Mouse (Mus musculus) heart, adult 2 months (tissue): Measurements from ENCODE around the gene Ghr. TPM values are rescaled to one million over a fixed set of nuclear protein-coding genes. Genes with fewer than 3 reads are reported as not detected.

Experiments used
- DNase-seq, 2 experiments: peaks; one replicate each; pipeline ENCODE4 v3.0.0; 2021
- H3K27ac ChIP-seq: fragments of 200-600 bp; 2 replicates; pipeline ENCODE4 v1.8.1; 2022
- H3K27me3 ChIP-seq: fragments of 200-500 bp; 2 replicates; pipeline ENCODE4 v1.6.1; 2012; ENCODE audit warnings: mild to moderate bottlenecking, low read length, inconsistent platforms, mixed read lengths; ENCODE audit not compliant: control insufficient read depth, insufficient read depth
- H3K36me3 ChIP-seq: fragments of 200-500 bp; 2 replicates; pipeline ENCODE4 v1.6.1; 2012; ENCODE audit warnings: low read length, inconsistent platforms; ENCODE audit not compliant: control insufficient read depth, insufficient read depth
- H3K4me1 ChIP-seq: fragments of 200-500 bp; 2 replicates; pipeline ENCODE4 v1.6.1; 2011; ENCODE audit warnings: low read length; ENCODE audit not compliant: control insufficient read depth, insufficient read depth
- H3K4me3 ChIP-seq: fragments of 200-600 bp; 2 replicates; pipeline ENCODE4 v1.8.1; 2022
- H3K79me2 ChIP-seq: fragments of 200-500 bp; replicated peaks from 2 replicates; pipeline ENCODE4 v1.6.1; 2012; ENCODE audit warnings: mild to moderate bottlenecking, inconsistent platforms, low read length, moderate library complexity, mixed read lengths; ENCODE audit not compliant: control insufficient read depth, insufficient read depth
- H3K9ac ChIP-seq: fragments of 200-500 bp; 2 replicates; pipeline ENCODE4 v1.6.1; 2012; ENCODE audit warnings: low read depth, mild to moderate bottlenecking, control low read depth, inconsistent platforms, low read length, mixed read lengths
- CTCF ChIP-seq: fragments of 200-600 bp; IDR thresholded peaks from 2 replicates; pipeline ENCODE4 v1.8.1; 2022; ENCODE audit warnings: antibody characterized with exemption, mild to moderate bottlenecking, moderate library complexity
- EP300 ChIP-seq: fragments of 200-500 bp; IDR thresholded peaks from 2 replicates; pipeline ENCODE4 v1.6.1; 2011; ENCODE audit warnings: low read depth, low read length, control low read depth; ENCODE audit not compliant: insufficient read depth
- POLR2A ChIP-seq: fragments of 200-500 bp; IDR thresholded peaks from 2 replicates; pipeline ENCODE4 v1.6.1; 2011; ENCODE audit warnings: mild to moderate bottlenecking, low read depth, low read length, control low read depth; ENCODE audit not compliant: insufficient read depth
- WGBS: fragments of 180-500 bp; shearing (Covaris S2); methylation state at CpG from one replicate; pipeline ENCODE4 v1.1.7; 2018; 5-methylcytosine and 5-hydroxymethylcytosine counted together
- intact Hi-C: fragments of 180-260 bp; cut with DNase I; formaldehyde crosslinking; loops from one replicate; pipeline ENCODE4 v1.15.1; 2025
- polyA plus RNA-seq: library from polyadenylated mRNA; depleted of rRNA; stranded (reverse); fragments of >200 nt; gene quantifications from 2 replicates; pipeline ENCODE4 v1.2.3, GENCODE M21; 2012
- total RNA-seq, 2 experiments: library from RNA; stranded (reverse); gene quantifications; 2 replicates each; pipeline ENCODE4 v1.2.3; 2021

Gene Ghr
- total and polyA plus RNA-seq, 3 experiments: 46.1 to 161 (median 160) TPM

DNA sequence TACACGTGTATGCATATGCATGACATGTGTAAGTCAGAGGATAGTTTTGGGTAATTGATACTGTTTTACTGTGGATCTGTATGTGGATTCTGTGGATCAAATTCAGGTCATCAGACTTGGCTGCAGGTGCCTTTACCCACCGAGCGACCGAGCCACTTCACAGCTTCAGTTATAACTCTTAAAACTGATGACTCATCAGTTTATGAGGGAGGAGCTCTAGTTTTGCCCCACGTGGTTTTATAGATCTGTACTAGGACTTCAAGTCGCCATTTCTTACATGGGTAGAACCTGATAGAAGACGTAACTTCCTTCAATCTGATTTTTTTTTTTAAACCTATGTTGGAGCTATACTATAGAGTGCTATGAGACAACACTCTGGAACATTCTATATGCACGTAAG lies 285.7 kb downstream of the Ghr start:
- Histone ChIP-seq H3K27ac (no peak overlapping the region), H3K27me3 (no peaks in the 10 kb centered on the region), H3K4me1 (no peaks in the 10 kb centered on the region), H3K79me2 (no peaks in the 10 kb centered on the region), H3K4me3 (no peak overlapping the region), H3K9ac (no peak overlapping the region), H3K36me3 (no peaks in the 10 kb centered on the region)
- TF ChIP-seq POLR2A: no peak
- TF ChIP-seq CTCF: no peak
- TF ChIP-seq EP300: no peak
- intact Hi-C loops: loop anchor here (5.0 to 10.0 kb wide), 3 partner anchors 285 to 747 kb away; partner anchors contain the start of gene Ghr
- no peak for DNase-seq
- WGBS: 72% methylated on average over 8 of the region's 8 CpGs

GRCm38 (mm10) chr15:3295986-3296385 lies 287.3 kb downstream of the Ghr start:
- Histone ChIP-seq H3K9ac (no peak overlapping the region), H3K4me3 (no peak overlapping the region), H3K36me3 (no peaks in the 10 kb centered on the region), H3K79me2 (no peaks in the 10 kb centered on the region), H3K4me1 (no peaks in the 10 kb centered on the region), H3K27me3 (no peaks in the 10 kb centered on the region), H3K27ac (no peak overlapping the region)
- no peak for DNase-seq
- intact Hi-C loops: loop anchor here (5.0 to 10.0 kb wide), 3 partner anchors 286 to 749 kb away; partner anchors contain the start of gene Ghr
- 76% methylated on average over 1 of the region's 1 CpGs for WGBS
- no peak for TF ChIP-seq EP300
- TF ChIP-seq CTCF: peak; percentile 62

DNA sequence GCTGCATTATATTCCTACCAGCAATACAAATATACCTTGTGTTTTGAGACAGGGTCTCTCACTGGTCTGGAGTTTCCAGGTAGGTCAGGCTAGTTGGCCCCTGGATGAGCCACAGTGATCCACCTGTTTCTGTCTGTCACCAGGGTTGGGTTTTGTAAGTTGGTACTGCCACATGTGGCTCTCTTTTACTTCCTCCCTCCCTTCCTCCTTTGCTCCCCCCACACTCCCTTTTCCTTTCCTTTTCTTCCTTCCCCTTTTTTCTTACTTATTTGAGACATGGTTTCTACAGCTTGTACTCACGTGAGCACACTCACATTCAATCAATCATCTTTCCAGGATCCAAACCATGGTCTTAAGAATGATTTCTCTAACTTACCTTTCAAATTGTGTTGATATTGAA lies 289.8 kb downstream of the Ghr start:
- TF ChIP-seq EP300 (no peak), CTCF (no peak), POLR2A (no peak)
- no peaks in the 10 kb centered on the region for H3K27me3 ChIP-seq
- no peak overlapping the region for H3K4me3 ChIP-seq
- no peak for DNase-seq
- intact Hi-C loops: loop anchor here (10.0 kb wide), 2 partner anchors 641 to 751 kb away; no protein-coding TSS in a partner anchor
- H3K9ac ChIP-seq: no peak overlapping the region
- H3K27ac ChIP-seq: no peak overlapping the region
- no peaks in the 10 kb centered on the region for H3K36me3 ChIP-seq
- no peaks in the 10 kb centered on the region for H3K4me1 ChIP-seq
- 52% methylated on average over 1 of the region's 1 CpGs for WGBS
- H3K79me2 ChIP-seq: no peaks in the 10 kb centered on the region

DNA sequence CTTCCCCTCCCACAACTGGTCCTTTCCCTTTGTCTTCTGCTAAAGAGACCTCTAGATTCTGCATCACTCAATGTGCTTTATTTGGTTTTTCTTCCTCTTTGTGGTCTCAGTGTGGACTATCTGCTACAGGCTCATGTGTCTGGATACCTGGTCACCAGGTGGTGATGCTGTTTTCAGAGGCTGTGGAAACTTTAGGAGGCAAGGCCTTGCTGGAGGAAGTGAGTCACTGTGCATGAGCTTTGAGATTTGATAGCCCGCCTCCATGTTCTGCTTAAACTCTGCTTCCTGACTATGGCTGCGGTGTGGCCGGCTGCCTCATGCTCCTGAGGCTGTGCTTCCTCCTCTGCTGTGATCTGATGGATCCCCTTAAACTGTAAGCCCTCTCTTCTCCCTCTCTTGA lies 292.9 kb downstream of the Ghr start:
- Histone ChIP-seq H3K9ac (no peak overlapping the region), H3K4me3 (no peak overlapping the region), H3K27ac (no peak overlapping the region), H3K4me1 (no peaks in the 10 kb centered on the region), H3K36me3 (no peaks in the 10 kb centered on the region), H3K79me2 (no peaks in the 10 kb centered on the region), H3K27me3 (no peaks in the 10 kb centered on the region)
- no peak for DNase-seq
- intact Hi-C loops: loop anchor here (10.0 kb wide), 2 partner anchors 644 to 754 kb away; no protein-coding TSS in a partner anchor
- 76% methylated on average over 3 of the region's 3 CpGs for WGBS
- TF ChIP-seq EP300: no peak
- TF ChIP-seq POLR2A: no peak
- no peak for TF ChIP-seq CTCF

DNA sequence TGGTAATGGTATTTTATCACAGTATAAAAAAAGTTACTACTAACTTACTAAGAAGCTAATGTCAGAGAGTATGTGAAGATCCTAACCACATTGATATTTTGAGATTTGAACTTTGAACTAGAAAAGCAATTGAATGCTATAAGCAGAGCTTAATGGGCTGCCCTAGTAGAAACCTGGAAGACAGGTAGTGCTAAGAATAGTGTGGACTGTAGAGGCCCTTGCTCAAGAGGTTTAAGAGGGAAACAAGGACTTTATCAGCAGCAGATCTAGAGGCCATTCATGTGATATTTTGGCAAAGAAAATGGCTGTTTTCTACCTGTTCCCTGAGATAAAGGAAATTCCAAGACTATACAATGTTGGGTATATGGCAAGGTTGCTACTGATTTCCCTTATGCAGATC lies 297.3 kb downstream of the Ghr start:
- H3K27me3 ChIP-seq: no peaks in the 10 kb centered on the region
- DNase-seq: no peak
- no peak overlapping the region for H3K9ac ChIP-seq
- H3K4me3 ChIP-seq: no peak overlapping the region
- intact Hi-C loops: no loop called here
- H3K4me1 ChIP-seq: no peaks in the 10 kb centered on the region; the same call in 1 of the 2 replicates
- TF ChIP-seq EP300: no peak
- no peak for TF ChIP-seq CTCF
- no peak for TF ChIP-seq POLR2A
- H3K79me2 ChIP-seq: no peaks in the 10 kb centered on the region; the same call in 1 of the 2 replicates
- H3K36me3 ChIP-seq: peaks cover 2% of the 10 kb centered on the region; the same call in 1 of the 2 replicates
- H3K27ac ChIP-seq: no peak overlapping the region

DNA sequence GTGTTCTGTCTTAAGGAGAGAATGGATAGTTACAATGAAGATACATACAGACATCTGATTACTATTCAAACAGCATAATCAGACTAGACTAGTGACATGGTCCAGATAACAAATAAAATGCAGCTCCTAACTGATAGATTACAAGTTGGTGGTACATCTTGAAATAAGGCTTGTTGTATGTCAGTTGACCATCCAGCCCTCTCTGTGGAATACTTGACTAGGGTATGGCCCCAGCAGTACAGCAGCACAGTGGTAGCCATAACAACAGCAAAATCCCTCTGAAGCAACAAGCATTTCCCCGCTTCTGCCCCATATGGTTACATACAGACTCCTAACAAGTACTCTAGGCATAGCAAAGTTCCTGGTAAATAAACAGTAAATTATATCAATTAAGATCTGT lies 301.6 kb downstream of the Ghr start:
- no peaks in the 10 kb centered on the region; the same call in 1 of the 2 replicates for H3K79me2 ChIP-seq
- H3K4me1 ChIP-seq: no peaks in the 10 kb centered on the region; the same call in 1 of the 2 replicates
- WGBS: 95% methylated on average over 1 of the region's 1 CpGs
- no peaks in the 10 kb centered on the region for H3K27me3 ChIP-seq
- DNase-seq: no peak
- intact Hi-C loops: no loop called here
- H3K9ac ChIP-seq: no peak overlapping the region
- H3K36me3 ChIP-seq: peaks cover 15% of the 10 kb centered on the region
- H3K27ac ChIP-seq: no peak overlapping the region
- H3K4me3 ChIP-seq: no peak overlapping the region
- TF ChIP-seq EP300: no peak
- no peak for TF ChIP-seq CTCF
- TF ChIP-seq POLR2A: no peak
